Comparison of ENCODE assay signal across 9 mouse cellular contexts in genomic region chr10:7664027-7664526, GRCm38 (mm10). TPM values are rescaled to one million over a fixed set of nuclear protein-coding genes. Genes with fewer than 3 reads are reported as not detected.
DNase-seq lines count a peak whose midpoint lies in the region; ATAC-seq and TF ChIP-seq lines count a peak whose summit lies in the region.
"Had no signal": no experiment of that assay in that cellular context is flagged by ENCODE, and none has a peak within 500 bp of the region (broad histone marks: within the 10 kb centered on the region; RNA-seq: fewer than 3 reads in every experiment).

No protein-coding gene starts in this region.

- H3K9ac ChIP-seq in heart, embryonic 13.5 days, result peak overlapping the region; percentile 93
- peak overlapping the region; percentile 89 for H3K9ac ChIP-seq in hindbrain, embryonic 13.5 days
- H3K9ac ChIP-seq in midbrain, embryonic 12.5 days (replicated peaks), result peak overlapping the region; percentile 89; the same call in 1 of the 2 replicates

- H3K4me1 ChIP-seq in heart, embryonic 13.5 days, result peaks cover 33% of the 10 kb centered on the region
- H3K4me1 ChIP-seq in G1E (ENCODE audit: insufficient read depth, low read depth, low read length), result peaks cover 42% of the 10 kb centered on the region
- H3K4me1 ChIP-seq in hindbrain, embryonic 13.5 days (replicated peaks), result peaks cover 31% of the 10 kb centered on the region
- peaks cover 17% of the 10 kb centered on the region for H3K4me1 ChIP-seq in midbrain, embryonic 12.5 days

- peak overlapping the region; percentile 79 for H3K4me3 ChIP-seq in heart, embryonic 13.5 days
- H3K4me3 ChIP-seq in G1E (ENCODE audit: low read depth, low read length), result peak overlapping the region; percentile 98
- peak overlapping the region; percentile 90 for H3K4me3 ChIP-seq in hindbrain, embryonic 13.5 days
- peak overlapping the region; percentile 74 for H3K4me3 ChIP-seq in midbrain, embryonic 12.5 days

- TF ChIP-seq CTCF in G1E (IDR thresholded peaks at IDR 0.05; ENCODE audit: low read depth, low read length), result no peak

- intact Hi-C loops in heart, postnatal 14 days (cut with DNase I), result no loop called here

- H3K27ac ChIP-seq in heart, embryonic 13.5 days (replicated peaks), result peak overlapping the region; percentile 93
- H3K27ac ChIP-seq in hindbrain, embryonic 13.5 days, result peak overlapping the region; percentile 95
- H3K27ac ChIP-seq in midbrain, embryonic 12.5 days (replicated peaks), result 0 out of 2 replicates have a peak overlapping the region, but pooled peaks have one; percentile 89

- WGBS in heart, embryonic 13.5 days, result 52% methylated on average over 6 of the region's 6 CpGs
- 74% methylated on average over 6 of the region's 6 CpGs for WGBS in hindbrain, embryonic 13.5 days
- WGBS in midbrain, embryonic 12.5 days, result 74% methylated on average over 6 of the region's 6 CpGs

- ATAC-seq in heart, embryonic 13.5 days (ENCODE audit: extremely low read depth, insufficient number of reproducible peaks, low FRiP score, low TSS enrichment), result no peak
- ATAC-seq in G1E (ENCODE audit: extremely low read depth, insufficient number of reproducible peaks, low FRiP score, poor library complexity, severe bottlenecking), result no peak
- ATAC-seq in hindbrain, embryonic 13.5 days (ENCODE audit: low FRiP score), result no peak
- no peak for ATAC-seq in midbrain, embryonic 12.5 days (ENCODE audit: low FRiP score, low read depth)
- no peak for ATAC-seq in megakaryocyte progenitor cell, adult 5-6 weeks (replicated peaks; ENCODE audit: poor library complexity)

- no peak for DNase-seq in heart, postnatal 14 days
- no peak for DNase-seq in G1E (ENCODE audit: low spot score)
- DNase-seq in cerebellum, postnatal 25 days, result no peak
- no peak for DNase-seq in frontal cortex, postnatal 25 days (ENCODE audit: low spot score in 2 of 2)
- DNase-seq: thymus, postnatal 36 days had no signal

- peak overlapping the region; percentile 94 for H3K4me2 ChIP-seq in heart, embryonic 13.5 days
- H3K4me2 ChIP-seq in hindbrain, embryonic 13.5 days, result peak overlapping the region; percentile 79
- H3K4me2 ChIP-seq in midbrain, embryonic 12.5 days (replicated peaks), result peak overlapping the region; percentile 86

- no peaks in the 10 kb centered on the region for H3K9me3 ChIP-seq in heart, embryonic 13.5 days
- H3K9me3 ChIP-seq in G1E (replicated peaks), result no peaks in the 10 kb centered on the region
- no peaks in the 10 kb centered on the region for H3K9me3 ChIP-seq in hindbrain, embryonic 13.5 days
- H3K9me3 ChIP-seq in midbrain, embryonic 12.5 days, result no peaks in the 10 kb centered on the region

- H3K36me3 ChIP-seq in heart, embryonic 13.5 days, result no peaks in the 10 kb centered on the region
- H3K36me3 ChIP-seq in G1E (replicated peaks), result peaks cover 9% of the 10 kb centered on the region
- H3K36me3 ChIP-seq in hindbrain, embryonic 13.5 days, result no peaks in the 10 kb centered on the region
- no peaks in the 10 kb centered on the region for H3K36me3 ChIP-seq in midbrain, embryonic 12.5 days

- no peaks in the 10 kb centered on the region for H3K27me3 ChIP-seq in heart, embryonic 13.5 days (replicated peaks)
- H3K27me3 ChIP-seq in G1E (ENCODE audit: insufficient read depth, low read length), result no peaks in the 10 kb centered on the region
- H3K27me3 ChIP-seq in hindbrain, embryonic 13.5 days, result no peaks in the 10 kb centered on the region
- no peaks in the 10 kb centered on the region for H3K27me3 ChIP-seq in midbrain, embryonic 12.5 days

RNA-seq across cellular contexts. Expression of gene Nup43, which starts 3.2 kb away (rescaled TPM):
- polyA plus RNA-seq in heart, embryonic 13.5 days (2015; fragmentation: Nextera tagmentation; extraction: Ambion mirVana), result 36.6 and 41.3 TPM in 2 replicates
- total RNA-seq in heart, postnatal 14 days (2021), result 1 to 10 TPM; 4.8 to 5.5 TPM
- 47.8 and 53.4 TPM in 2 replicates for total RNA-seq in G1E (2014; fragmentation: Nextera tagmentation)
- total RNA-seq in G1E (2017), result 37.9 and 40.5 TPM in 2 replicates
- polyA plus RNA-seq in G1E (2012), result 1.5 and 1.8 TPM in 2 replicates
- polyA plus RNA-seq in hindbrain, embryonic 13.5 days (2015; fragmentation: Nextera tagmentation; extraction: Ambion mirVana), result 35.8 and 38.2 TPM in 2 replicates
- polyA plus RNA-seq in midbrain, embryonic 12.5 days (2016; fragmentation: Nextera tagmentation; extraction: Ambion mirVana), result 49.8 and 51.6 TPM in 2 replicates
- 38.0 and 50.3 TPM in 2 replicates for total RNA-seq in megakaryocyte progenitor cell, adult 5-6 weeks (2015)
- total RNA-seq in megakaryocyte progenitor cell, adult 5-6 weeks (2017), result 31.2 and 37.1 TPM in 2 replicates

RNA-seq across cellular contexts. Expression of gene Pcmt1, which starts 16.9 kb away (rescaled TPM):
- polyA plus RNA-seq in heart, embryonic 13.5 days (2015; fragmentation: Nextera tagmentation; extraction: Ambion mirVana), result 117 and 134 TPM in 2 replicates
- 100 to 1,000 TPM in 1 of 2 experiments, 10 to 100 TPM in 1; 98.7 to 106 TPM for total RNA-seq in heart, postnatal 14 days (2021)
- total RNA-seq in G1E (2014; fragmentation: Nextera tagmentation) (79.0 and 80.5 TPM in 2 replicates), G1E (2017) (109 and 117 TPM in 2 replicates)
- polyA plus RNA-seq in G1E (2012), result 43.0 and 55.8 TPM in 2 replicates
- 166 and 171 TPM in 2 replicates for polyA plus RNA-seq in hindbrain, embryonic 13.5 days (2015; fragmentation: Nextera tagmentation; extraction: Ambion mirVana)
- polyA plus RNA-seq in midbrain, embryonic 12.5 days (2016; fragmentation: Nextera tagmentation; extraction: Ambion mirVana), result 137 and 144 TPM in 2 replicates
- 68.3 and 83.4 TPM in 2 replicates for total RNA-seq in megakaryocyte progenitor cell, adult 5-6 weeks (2015)
- total RNA-seq in megakaryocyte progenitor cell, adult 5-6 weeks (2017), result 64.3 and 66.6 TPM in 2 replicates

RNA-seq across cellular contexts. Expression of gene Lats1, which starts 16.9 kb away (rescaled TPM):
- 3.0 and 3.1 TPM in 2 replicates for polyA plus RNA-seq in heart, embryonic 13.5 days (2015; fragmentation: Nextera tagmentation; extraction: Ambion mirVana)
- total RNA-seq in heart, postnatal 14 days (2021), result 10 to 100 TPM; 16.9 to 17.2 TPM
- total RNA-seq in G1E (2014; fragmentation: Nextera tagmentation), result 38.0 and 41.9 TPM in 2 replicates
- 12.8 and 16.2 TPM in 2 replicates for total RNA-seq in G1E (2017)
- 4.6 and 4.9 TPM in 2 replicates for polyA plus RNA-seq in G1E (2012)
- polyA plus RNA-seq in hindbrain, embryonic 13.5 days (2015; fragmentation: Nextera tagmentation; extraction: Ambion mirVana), result 10.4 and 10.8 TPM in 2 replicates
- 16.0 and 18.2 TPM in 2 replicates for polyA plus RNA-seq in midbrain, embryonic 12.5 days (2016; fragmentation: Nextera tagmentation; extraction: Ambion mirVana)
- total RNA-seq in megakaryocyte progenitor cell, adult 5-6 weeks (2015), result 23.0 and 27.3 TPM in 2 replicates
- 13.7 and 14.0 TPM in 2 replicates for total RNA-seq in megakaryocyte progenitor cell, adult 5-6 weeks (2017)

Comparison
In these comparisons a context has a peak if more than half of its experiments do, and no peak if none do; other contexts are left out.
1. RNA of gene Nup43, which starts 3.2 kb away (polyA plus RNA-seq): 49.8 to 51.6 TPM in midbrain, embryonic 12.5 days, 36.6 to 41.3 TPM in heart, embryonic 13.5 days and 35.8 to 38.2 TPM in hindbrain, embryonic 13.5 days; 1.5 to 1.8 TPM in G1E; every median in the first group is over 10 times any median in the second.
2. Peak in every context shown above with its lines, with median percentiles within 50 percentile points of each other: H3K27ac ChIP-seq, H3K4me2 ChIP-seq, H3K4me3 ChIP-seq and H3K9ac ChIP-seq.